Mouse (Mus musculus) liver, adult 2 months (tissue): Measurements from ENCODE around the gene Nepro. TPM values are rescaled to one million over a fixed set of nuclear protein-coding genes. Genes with fewer than 3 reads are reported as not detected.
A peak's percentile ranks its signal among the peaks of the same experiment; 100 is the strongest.

Experiments
- DNase-seq: peaks from one replicate; pipeline ENCODE4 v3.0.0-alpha.2; 2011; ENCODE audit warnings: low read depth, low spot score; ENCODE audit errors: extremely low read depth
- H3K27ac ChIP-seq: fragments of 200-500 bp; replicated peaks from 2 replicates; pipeline ENCODE4 v1.5.1; 2012; ENCODE audit warnings: low read depth, mild to moderate bottlenecking, control low read depth, inconsistent platforms, low read length; ENCODE audit not compliant: insufficient read depth
- H3K27me3 ChIP-seq: fragments of 200-500 bp; 2 replicates; pipeline ENCODE4 v1.6.1; 2012; ENCODE audit warnings: mild to moderate bottlenecking, moderate library complexity, low read length, inconsistent platforms; ENCODE audit not compliant: control insufficient read depth, insufficient read depth
- H3K36me3 ChIP-seq: fragments of 200-500 bp; 2 replicates; pipeline ENCODE4 v1.6.1; 2012; ENCODE audit warnings: low read length, inconsistent platforms; ENCODE audit not compliant: control insufficient read depth, insufficient read depth
- H3K4me1 ChIP-seq: fragments of 200-500 bp; 2 replicates; pipeline ENCODE4 v1.6.1; 2011; ENCODE audit warnings: low read length; ENCODE audit not compliant: control insufficient read depth, insufficient read depth
- H3K4me3 ChIP-seq: fragments of 200-500 bp; 2 replicates; pipeline ENCODE4 v1.5.1; 2011; ENCODE audit warnings: low read depth, mild to moderate bottlenecking, control low read depth, low read length, moderate library complexity; ENCODE audit not compliant: insufficient read depth
- H3K79me2 ChIP-seq: fragments of 200-500 bp; 2 replicates; pipeline ENCODE4 v1.6.1; 2012; ENCODE audit warnings: inconsistent platforms, mild to moderate bottlenecking, low read length, moderate library complexity; ENCODE audit not compliant: control insufficient read depth, insufficient read depth
- H3K9ac ChIP-seq: fragments of 200-500 bp; 2 replicates; pipeline ENCODE4 v1.6.1; 2012; ENCODE audit warnings: low read depth, mild to moderate bottlenecking, control low read depth, inconsistent platforms, low read length
- CTCF ChIP-seq: fragments of 200-500 bp; IDR thresholded peaks from 2 replicates; pipeline ENCODE4 v1.5.1; 2011; ENCODE audit warnings: low read depth, low read length, control low read depth
- POLR2A ChIP-seq: fragments of 200-500 bp; IDR thresholded peaks from 2 replicates; pipeline ENCODE4 v1.6.1; 2011; ENCODE audit warnings: low read length, control low read depth; ENCODE audit not compliant: insufficient read depth; ENCODE audit errors: extremely low read depth
- WGBS: fragments of 180-500 bp; shearing (Covaris S2); methylation state at CpG from one replicate; pipeline ENCODE4 v1.1.7; 2018; 5-methylcytosine and 5-hydroxymethylcytosine counted together
- polyA plus RNA-seq: library from polyadenylated mRNA; depleted of rRNA; stranded (reverse); fragments of >200 nt; gene quantifications from 2 replicates; pipeline ENCODE4 v1.2.3, GENCODE M21; 2012
- total RNA-seq: library from RNA; depleted of rRNA; stranded (reverse); fragments of >200 nt; gene quantifications from 2 replicates; pipeline ENCODE4 v1.2.3, GENCODE M21; 2014

Nepro gene
- total and polyA plus RNA-seq, 2 experiments: 2.1 to 4.4 TPM

- Histone ChIP-seq H3K79me2 (no peaks in the 10 kb centered on the region), H3K4me3 (no peak overlapping the region), H3K36me3 (no peaks in the 10 kb centered on the region), H3K9ac (no peak overlapping the region), H3K4me1 (no peaks in the 10 kb centered on the region), H3K27me3 (no peaks in the 10 kb centered on the region), H3K27ac (no peak overlapping the region)
- no peak for DNase-seq
- no peak for TF ChIP-seq CTCF
- 58% methylated on average over 1 of the region's 1 CpGs for WGBS
These were observed 37.7 kb downstream of the Nepro start for GRCm38 (mm10) chr16:44761811-44762210.

GRCm38 (mm10) chr16:44765555-44766319 is 41.6 kb downstream of the Nepro start, which contains the start of gene Cd200r1:
Cd200r1 (plus strand) TSS chr16:44765736.
- no peak within 1 kb of the TSS for H3K27ac ChIP-seq
- H3K4me1 ChIP-seq: no peaks in the 10 kb centered on the region
- H3K27me3 ChIP-seq: no peaks in the 10 kb centered on the region
- H3K4me3 ChIP-seq: peak within 1 kb of the TSS; percentile 60
- H3K9ac ChIP-seq: peak within 1 kb of the TSS; percentile 44
- no peaks in the 10 kb centered on the region for H3K79me2 ChIP-seq
- peak; percentile 14 for DNase-seq
- 66% methylated on average over 22 of the region's 22 CpGs for WGBS
- TF ChIP-seq CTCF (no peak), POLR2A (no peak)
- no peaks in the 10 kb centered on the region for H3K36me3 ChIP-seq

- no peak for TF ChIP-seq POLR2A
- no peak for TF ChIP-seq CTCF
- Histone ChIP-seq H3K36me3 (no peaks in the 10 kb centered on the region), H3K4me1 (no peaks in the 10 kb centered on the region), H3K79me2 (no peaks in the 10 kb centered on the region), H3K9ac (peak overlapping the region; percentile 39; the same call in 1 of the 2 replicates), H3K27me3 (no peaks in the 10 kb centered on the region), H3K27ac (no peak overlapping the region), H3K4me3 (peak overlapping the region; percentile 60)
- WGBS: 67% methylated on average over 9 of the region's 9 CpGs
- no peak for DNase-seq
These were observed 42.3 kb downstream of the Nepro start for GRCm38 (mm10) chr16:44766320-44766892.

GRCm38 (mm10) chr16:44767506-44767905 is 43.4 kb downstream of the Nepro start:
- no peaks in the 10 kb centered on the region for H3K79me2 ChIP-seq
- WGBS: 68% methylated on average over 7 of the region's 7 CpGs
- DNase-seq: no peak
- no peak overlapping the region for H3K27ac ChIP-seq
- H3K36me3 ChIP-seq: no peaks in the 10 kb centered on the region
- TF ChIP-seq POLR2A (no peak), CTCF (no peak)
- H3K27me3 ChIP-seq: no peaks in the 10 kb centered on the region
- no peaks in the 10 kb centered on the region for H3K4me1 ChIP-seq
- H3K4me3 ChIP-seq: no peak overlapping the region
- H3K9ac ChIP-seq: no peak overlapping the region

- Histone ChIP-seq H3K4me3 (no peak overlapping the region; the same call in 1 of the 2 replicates), H3K27ac (no peak overlapping the region)
- 32% methylated on average over 2 of the region's 2 CpGs for WGBS
These were observed 43.9 kb downstream of the Nepro start for GRCm38 (mm10) chr16:44767967-44768366.

GRCm38 (mm10) chr16:44772577-44772976 is 48.5 kb downstream of the Nepro start:
- no peak for TF ChIP-seq CTCF
- no peak for TF ChIP-seq POLR2A
- no peak overlapping the region for H3K4me3 ChIP-seq
- no peak for DNase-seq
- H3K79me2 ChIP-seq: no peaks in the 10 kb centered on the region
- no peak overlapping the region for H3K27ac ChIP-seq
- H3K4me1 ChIP-seq: no peaks in the 10 kb centered on the region
- 60% methylated on average over 6 of the region's 6 CpGs for WGBS
- no peaks in the 10 kb centered on the region for H3K27me3 ChIP-seq
- no peak overlapping the region for H3K9ac ChIP-seq
- no peaks in the 10 kb centered on the region for H3K36me3 ChIP-seq

More at GRCm38 (mm10) chr16:44767967-44768366, 43.9 kb downstream of the Nepro start:
- Histone ChIP-seq H3K9ac (no peak overlapping the region), H3K4me1 (no peaks in the 10 kb centered on the region), H3K27me3 (no peaks in the 10 kb centered on the region), H3K79me2 (no peaks in the 10 kb centered on the region), H3K36me3 (no peaks in the 10 kb centered on the region)
- DNase-seq: peak; percentile 22
- TF ChIP-seq CTCF: peak; percentile 38; the same call in 1 of the 2 replicates
- TF ChIP-seq POLR2A: no peak
